8 mouse cellular contexts compared by ENCODE assay signal in the genomic region with DNA sequence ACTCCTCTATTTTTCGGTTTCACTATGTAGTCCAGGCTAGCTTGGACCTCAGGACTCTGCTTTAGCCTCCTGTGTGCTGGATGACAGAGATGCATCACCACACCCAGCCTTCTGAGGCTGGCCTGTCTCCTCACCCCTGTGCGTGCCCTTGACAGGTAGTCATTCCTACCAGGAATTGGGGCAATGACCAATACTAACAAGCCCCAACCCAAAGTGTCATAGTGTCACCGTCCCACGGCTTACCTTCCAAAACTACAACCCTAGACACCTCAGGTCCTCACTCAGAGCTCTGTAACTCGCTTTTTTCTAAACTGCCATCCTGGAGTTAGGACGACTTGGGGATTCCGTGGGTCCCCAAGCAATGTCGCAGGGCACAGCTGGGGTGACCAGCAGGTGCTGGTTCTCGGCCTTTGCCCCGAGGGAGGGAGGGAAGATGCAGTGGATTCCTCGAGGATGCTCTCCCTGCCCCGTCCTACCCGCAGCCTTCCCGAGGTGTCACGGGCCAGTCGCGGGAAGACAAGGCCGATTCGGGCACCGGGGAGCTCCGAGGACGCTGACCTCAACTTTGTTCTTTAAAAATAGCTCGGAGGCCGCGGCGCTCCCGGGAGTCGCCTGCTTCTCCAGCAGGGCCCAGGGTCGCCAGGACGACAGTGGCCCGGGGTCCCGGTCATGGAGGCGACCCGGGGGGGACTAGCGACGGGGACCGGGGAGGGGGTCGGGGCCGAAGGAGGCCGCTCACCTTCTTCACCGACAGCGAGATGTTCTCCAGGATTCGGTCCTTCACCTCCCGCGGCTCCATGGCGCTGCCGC. TPM values are rescaled to one million over a fixed set of nuclear protein-coding genes. Genes with fewer than 3 reads are reported as not detected.
DNase-seq lines count a peak whose midpoint lies in the region; ATAC-seq and TF ChIP-seq lines count a peak whose summit lies in the region.

No protein-coding gene starts in this region.

- ATAC-seq in heart, embryonic 11.5 days (replicated peaks; ENCODE audit: insufficient number of reproducible peaks, low FRiP score, low TSS enrichment) = peak; percentile 39; the same call in 1 of the 2 replicates
- ATAC-seq in kidney, embryonic 14.5 days (ENCODE audit: low FRiP score, low TSS enrichment) = peak; percentile 34; the same call in 1 of the 2 replicates

- no peak for TF ChIP-seq CTCF in E14TG2a.4 (conservative IDR thresholded peaks at IDR 0.05; ENCODE audit: low read length)

- peak; percentile 51 for DNase-seq in 3134 (ENCODE audit: extremely low read depth, insufficient read length, low spot score)
- peak; percentile 41 for DNase-seq in embryo, embryonic 10.5 days (ENCODE audit: low spot score)
- DNase-seq in lung, postnatal 4 days = peak; percentile 46 to 49
- peak; percentile 12 for DNase-seq in splenic B cell, adult 2 months (ENCODE audit: low read depth, low spot score)
- DNase-seq in ovary, adult 18-20 months (ENCODE audit: low spot score) = no peak

- peak overlapping the region; percentile 78 for H3K4me3 ChIP-seq in E14TG2a.4 (replicated peaks; ENCODE audit: low read length)
- H3K4me3 ChIP-seq in heart, embryonic 11.5 days (ENCODE audit: low read depth, low read length) = peak overlapping the region; percentile 93
- peak overlapping the region; percentile 89 for H3K4me3 ChIP-seq in kidney, embryonic 14.5 days (ENCODE audit: low read length)

- peaks cover 44% of the 10 kb centered on the region for H3K4me1 ChIP-seq in E14TG2a.4 (replicated peaks; ENCODE audit: low read depth, low read length)
- peaks cover 17% of the 10 kb centered on the region for H3K4me1 ChIP-seq in heart, embryonic 11.5 days (ENCODE audit: control insufficient read depth, insufficient read depth, low read length)
- H3K4me1 ChIP-seq in kidney, embryonic 14.5 days (ENCODE audit: control insufficient read depth, insufficient read depth, low read length) = peaks cover 10% of the 10 kb centered on the region

- 0 out of 2 replicates have a peak, but pooled peaks cover 3% of the 10 kb centered on the region for H3K36me3 ChIP-seq in E14TG2a.4 (ENCODE audit: insufficient read depth, low read length)
- peaks cover 5% of the 10 kb centered on the region for H3K36me3 ChIP-seq in heart, embryonic 11.5 days (ENCODE audit: control insufficient read depth, insufficient read depth, low read length)
- H3K36me3 ChIP-seq in kidney, embryonic 14.5 days (ENCODE audit: control insufficient read depth, insufficient read depth, low read length) = peaks cover 25% of the 10 kb centered on the region; the same call in 1 of the 2 replicates
- no peaks in the 10 kb centered on the region for H3K36me3 ChIP-seq in splenic B cell, adult 2 months (ENCODE audit: control insufficient read depth, insufficient read depth, low read length, poor library complexity, severe bottlenecking)

- peak overlapping the region; percentile 77 for H3K27ac ChIP-seq in heart, embryonic 11.5 days (ENCODE audit: low read depth, low read length)
- H3K27ac ChIP-seq in kidney, embryonic 14.5 days (ENCODE audit: low read depth, low read length) = peak overlapping the region; percentile 24; the same call in 1 of the 2 replicates

- H3K9me3 ChIP-seq in E14TG2a.4 (ENCODE audit: low read length) = no peaks in the 10 kb centered on the region
- H3K9me3 ChIP-seq in heart, embryonic 11.5 days (replicated peaks; ENCODE audit: control insufficient read depth, low read length) = no peaks in the 10 kb centered on the region
- H3K9me3 ChIP-seq in kidney, embryonic 14.5 days (ENCODE audit: control insufficient read depth, low read length) = no peaks in the 10 kb centered on the region

- H3K9ac ChIP-seq in heart, embryonic 11.5 days (ENCODE audit: low read depth, low read length) = peak overlapping the region; percentile 91
- peak overlapping the region; percentile 92 for H3K9ac ChIP-seq in kidney, embryonic 14.5 days (ENCODE audit: low read depth, low read length)

- H3K27me3 ChIP-seq in E14TG2a.4 (ENCODE audit: insufficient read depth, low read length) = peaks cover 35% of the 10 kb centered on the region
- no peaks in the 10 kb centered on the region for H3K27me3 ChIP-seq in heart, embryonic 11.5 days (ENCODE audit: control insufficient read depth, insufficient read depth, low read length)
- no peaks in the 10 kb centered on the region for H3K27me3 ChIP-seq in kidney, embryonic 14.5 days (ENCODE audit: control insufficient read depth, insufficient read depth, low read length)
- H3K27me3 ChIP-seq in splenic B cell, adult 2 months (ENCODE audit: control insufficient read depth, insufficient read depth, low read length, poor library complexity, severe bottlenecking) = no peaks in the 10 kb centered on the region

- H3K4me2 ChIP-seq in heart, embryonic 11.5 days = peak overlapping the region; percentile 94
- peak overlapping the region; percentile 92 for H3K4me2 ChIP-seq in kidney, embryonic 14.5 days (replicated peaks; ENCODE audit: low read depth, low read length)

- WGBS in heart, embryonic 11.5 days (ENCODE audit: insufficient replicate concordance) = 7% methylated on average over 40 of the region's 47 CpGs
- WGBS in kidney, embryonic 14.5 days = 4% methylated on average over 42 of the region's 47 CpGs

RNA-seq across cellular contexts. Expression of a gene that starts 1.4 kb away (rescaled TPM):
- polyA plus RNA-seq in heart, embryonic 11.5 days (2014; fragmentation: Nextera tagmentation; extraction: Ambion mirVana) = 3.5 and 3.9 TPM in 2 replicates
- 3.5 and 6.8 TPM in 2 replicates for polyA plus RNA-seq in kidney, embryonic 14.5 days (2014; fragmentation: Nextera tagmentation; extraction: Ambion mirVana)

RNA-seq across cellular contexts. Expression of a gene that starts 22.1 kb away (rescaled TPM):
- 1.5 TPM in 1 of 2 replicates, not detected in the other for polyA plus RNA-seq in heart, embryonic 11.5 days (2014; fragmentation: Nextera tagmentation; extraction: Ambion mirVana)
- not detected in 2 replicates for polyA plus RNA-seq in kidney, embryonic 14.5 days (2014; fragmentation: Nextera tagmentation; extraction: Ambion mirVana)

RNA-seq across cellular contexts. Expression of a gene that starts 39.7 kb away (rescaled TPM):
- not detected in 2 replicates for polyA plus RNA-seq in heart, embryonic 11.5 days (2014; fragmentation: Nextera tagmentation; extraction: Ambion mirVana)
- 0.07 TPM in 1 of 2 replicates, not detected in the other for polyA plus RNA-seq in kidney, embryonic 14.5 days (2014; fragmentation: Nextera tagmentation; extraction: Ambion mirVana)

RNA-seq across cellular contexts. Expression of a gene that starts 44.9 kb away (rescaled TPM):
- 0.17 and 0.30 TPM in 2 replicates for polyA plus RNA-seq in heart, embryonic 11.5 days (2014; fragmentation: Nextera tagmentation; extraction: Ambion mirVana)
- 0.86 and 1.2 TPM in 2 replicates for polyA plus RNA-seq in kidney, embryonic 14.5 days (2014; fragmentation: Nextera tagmentation; extraction: Ambion mirVana)

RNA-seq across cellular contexts. Expression of a gene that starts 57.4 kb away (rescaled TPM):
- polyA plus RNA-seq in heart, embryonic 11.5 days (2014; fragmentation: Nextera tagmentation; extraction: Ambion mirVana) = 53.9 and 64.0 TPM in 2 replicates
- 49.4 and 71.3 TPM in 2 replicates for polyA plus RNA-seq in kidney, embryonic 14.5 days (2014; fragmentation: Nextera tagmentation; extraction: Ambion mirVana)
